Mouse (Mus musculus): Measurements from ENCODE around the gene Olfr39. TPM values are rescaled to one million over a fixed set of nuclear protein-coding genes. Genes with fewer than 3 reads are reported as not detected.
"Not testable (repeated sequence)": the region's sequence is repeated elsewhere in the genome, so short reads cannot be mapped to it uniquely, and the experiment has no call there.

The Olfr39 gene
- total RNA-seq (2021), result not detected

- DNase-seq, result no peak
Measured at GRCm38 (mm10) chr9:20282051-20282450, at the start of gene Olfr39. TSS of gene Olfr39 (plus strand) at chr9:20282351.

- no peak for DNase-seq
Measured at GRCm38 (mm10) chr9:20236819-20237218, 45.3 kb upstream of the Olfr39 start, which contains the start of gene Olfr872. TSS of gene Olfr872 (plus strand) at chr9:20237119.

DNA sequence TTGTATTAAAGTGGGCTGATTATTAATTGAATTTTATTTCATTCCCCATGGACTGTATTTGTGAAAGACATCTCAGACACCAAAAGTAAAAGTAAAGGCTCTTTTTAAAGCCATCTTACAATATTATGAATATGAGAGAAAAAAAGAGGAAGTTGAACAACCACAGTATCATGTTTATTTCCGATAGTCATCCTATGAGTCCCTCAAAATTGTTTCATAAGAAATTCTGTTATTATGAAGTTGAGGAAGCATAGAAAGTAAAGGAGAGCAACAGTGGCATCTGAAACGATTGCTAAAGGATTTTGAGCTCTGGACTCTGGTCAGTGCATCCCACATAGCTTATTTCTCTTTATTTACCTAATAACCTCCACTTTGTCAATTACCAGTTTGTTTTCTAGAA is 44.8 kb upstream of the Olfr39 start:
- no peak for DNase-seq

DNA sequence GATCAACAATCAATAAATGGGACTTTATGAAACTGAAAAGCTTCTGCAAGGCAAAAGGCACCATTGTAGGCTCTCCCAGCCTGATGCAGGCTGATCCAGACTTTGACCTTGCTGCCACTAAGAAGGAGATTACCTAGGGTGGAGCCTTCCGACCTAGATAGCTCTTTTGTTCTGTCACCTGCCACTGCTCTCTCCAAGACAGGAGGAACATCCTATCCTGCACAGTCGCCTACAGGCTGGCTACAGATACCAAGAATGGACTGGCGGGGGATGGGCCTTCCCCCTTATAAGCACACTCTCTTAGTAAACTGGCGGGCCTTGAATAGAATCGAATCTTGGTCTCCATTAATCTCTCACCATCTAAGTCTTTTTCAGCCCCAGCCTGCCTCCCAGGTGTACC is 13.4 kb downstream of the Olfr39 start:
- not testable (repeated sequence) for DNase-seq

DNA sequence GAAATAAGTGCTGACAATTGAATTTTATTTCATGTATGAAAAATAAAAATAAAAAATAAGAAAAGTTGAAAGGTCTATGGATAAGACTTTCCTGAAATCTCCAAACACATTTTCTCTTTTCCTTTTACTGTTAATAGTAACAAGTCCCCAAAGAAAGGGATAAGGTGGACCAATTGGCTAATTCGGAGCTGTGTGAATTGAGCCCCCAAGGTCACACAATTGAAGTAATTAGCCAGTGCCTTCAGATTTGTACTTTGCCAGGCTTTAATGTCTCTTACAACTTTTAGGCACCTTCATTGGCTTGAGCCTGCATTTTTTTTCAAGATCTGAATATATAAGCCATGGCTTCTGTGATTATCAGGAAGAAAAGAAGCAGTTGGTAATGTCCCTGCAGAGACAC is 16.1 kb downstream of the Olfr39 start, which contains the start of gene Olfr873:
Gene Olfr873 (plus strand): TSS at position 301 of the 400 bp plus-strand sequence.
- DNase-seq, result no peak

- DNase-seq, result no peak
Measured at GRCm38 (mm10) chr9:20335994-20336393, 53.8 kb downstream of the Olfr39 start, which contains the start of gene Olfr18. TSS of gene Olfr18 (minus strand) at chr9:20336094.

Other genes with a start within 250 kb of the Olfr39 start
- gene Olfr867, start 224.8 kb upstream of the Olfr39 start, total RNA-seq (2021), result not detected
- not detected for gene Olfr868, start 183.7 kb upstream of the Olfr39 start, total RNA-seq (2021)
- gene Olfr869, start 153.3 kb upstream of the Olfr39 start, total RNA-seq (2021), result not detected
- gene Olfr870, start 108.3 kb upstream of the Olfr39 start, total RNA-seq (2021), result not detected
- not detected for gene Olfr871, start 70.1 kb upstream of the Olfr39 start, total RNA-seq (2021)
- not detected for gene Olfr872, start 45.2 kb upstream of the Olfr39 start, total RNA-seq (2021)
- gene Olfr873, start 16.2 kb downstream of the Olfr39 start, total RNA-seq (2021), result not detected
- not detected for gene Olfr18, start 53.7 kb downstream of the Olfr39 start, total RNA-seq (2021)
- 10 to 100 TPM in 1 of 2 experiments, 1 to 10 TPM in 1; 9.3 to 10.9 TPM for gene Zfp560, start 102.8 kb downstream of the Olfr39 start, total RNA-seq (2021)
- 10 to 100 TPM; 24.2 to 28.6 TPM for gene Zfp26, start 177.8 kb downstream of the Olfr39 start, total RNA-seq (2021)
- 10 to 100 TPM; 25.2 to 32.8 TPM for gene Zfp426, start 210.4 kb downstream of the Olfr39 start, total RNA-seq (2021)
- gene Zfp266, start 239.1 kb downstream of the Olfr39 start, total RNA-seq (2021), result 10 to 100 TPM; 44.3 to 45.1 TPM

Measured in layer of hippocampus, postnatal 36 days (tissue).